Mouse (Mus musculus): ENCODE results near the gene Rab43.

GRCm38 (mm10) chr6:87808521-87808920 is 3.4 kb downstream of the Rab43 start:
- TF ChIP-seq CTCF (IDR thresholded peaks at IDR 0.05; ENCODE audit: insufficient read depth, low read depth, low read length) (no peak), POLR2A (IDR thresholded peaks at IDR 0.05; ENCODE audit: insufficient read depth, low read depth, low read length) (no peak)

Data from olfactory bulb, adult 2 months (tissue).